Mouse (Mus musculus): ENCODE results near the gene Rims4.
A peak's percentile ranks its signal among the peaks of the same experiment; 100 is the strongest.

DNA sequence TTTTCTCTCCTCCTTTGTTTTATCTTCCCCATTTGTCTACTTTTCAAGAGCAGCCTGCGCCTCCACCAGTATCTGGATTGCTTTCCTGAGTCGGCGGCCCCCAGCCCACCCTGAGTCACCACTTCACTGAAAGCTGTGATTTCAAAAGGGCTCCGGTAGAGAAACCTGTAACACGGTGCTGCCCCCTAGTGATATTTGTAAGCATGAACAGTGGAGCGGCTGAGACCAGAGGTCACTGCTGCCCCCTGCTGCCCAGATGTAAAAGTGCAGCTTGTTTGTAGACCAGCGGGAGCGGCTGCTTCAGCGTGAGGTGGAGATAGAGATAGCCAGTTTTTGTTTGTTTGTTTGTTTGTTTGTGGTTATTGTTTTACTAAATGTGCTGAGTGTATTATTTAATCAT lies 80.4 kb downstream of the Rims4 start:
- TF ChIP-seq POLR2A (IDR thresholded peaks at IDR 0.05; ENCODE audit: borderline replicate concordance, control insufficient read depth, low read depth, low read length) (no peak), CTCF (IDR thresholded peaks at IDR 0.05; ENCODE audit: control insufficient read depth, insufficient read depth, low read length) (peak; percentile 98)
